Mouse (Mus musculus): ENCODE data around the gene Gtf2e1. TPM values are rescaled to one million over a fixed set of nuclear protein-coding genes. Genes with fewer than 3 reads are reported as not detected.

The Gtf2e1 gene
- polyA plus RNA-seq, 1 experiment from 2014 or later = 33.9 TPM

GRCm38 (mm10) chr16:37478311-37479291 lies 61.0 kb downstream of the Gtf2e1 start:
- no peaks in the 10 kb centered on the region for H3K9me3 ChIP-seq (ENCODE audit: control insufficient read depth, low read length)
- no peak overlapping the region for H3K9ac ChIP-seq (ENCODE audit: low read depth, low read length)
- WGBS = 87% methylated on average over 10 of the region's 10 CpGs

GRCm38 (mm10) chr16:37472620-37473312 lies 66.8 kb downstream of the Gtf2e1 start:
- no peaks in the 10 kb centered on the region for H3K4me1 ChIP-seq (ENCODE audit: control insufficient read depth, insufficient read depth, low read length)
- H3K4me2 ChIP-seq (replicated peaks; ENCODE audit: low read depth, low read length) = no peak overlapping the region
- no peak overlapping the region for H3K27ac ChIP-seq (ENCODE audit: low read depth, low read length)
- H3K9me3 ChIP-seq (ENCODE audit: control insufficient read depth, low read length) = no peaks in the 10 kb centered on the region
- no peak overlapping the region for H3K9ac ChIP-seq (ENCODE audit: low read depth, low read length)
- no peaks in the 10 kb centered on the region for H3K27me3 ChIP-seq (ENCODE audit: control insufficient read depth, insufficient read depth, low read length)
- ATAC-seq (ENCODE audit: low FRiP score, low TSS enrichment) = no peak
- no peak overlapping the region for H3K4me3 ChIP-seq (ENCODE audit: low read length)
- 58% methylated on average over 5 of the region's 5 CpGs for WGBS
- H3K36me3 ChIP-seq (ENCODE audit: control insufficient read depth, insufficient read depth, low read length) = no peaks in the 10 kb centered on the region

More at GRCm38 (mm10) chr16:37478311-37479291, 61.0 kb downstream of the Gtf2e1 start:
- no peak overlapping the region for H3K4me3 ChIP-seq (ENCODE audit: low read length)
- ATAC-seq (ENCODE audit: low FRiP score, low TSS enrichment) = no peak
- no peaks in the 10 kb centered on the region for H3K36me3 ChIP-seq (ENCODE audit: control insufficient read depth, insufficient read depth, low read length)
- H3K4me2 ChIP-seq (replicated peaks; ENCODE audit: low read depth, low read length) = no peak overlapping the region
- no peak overlapping the region for H3K27ac ChIP-seq (ENCODE audit: low read depth, low read length)
- H3K27me3 ChIP-seq (ENCODE audit: control insufficient read depth, insufficient read depth, low read length) = no peaks in the 10 kb centered on the region
- H3K4me1 ChIP-seq (ENCODE audit: control insufficient read depth, insufficient read depth, low read length) = no peaks in the 10 kb centered on the region

GRCm38 (mm10) chr16:37469595-37469994 lies 70.0 kb downstream of the Gtf2e1 start:
- Histone ChIP-seq H3K4me2 (replicated peaks; ENCODE audit: low read depth, low read length) (no peak overlapping the region), H3K4me1 (ENCODE audit: control insufficient read depth, insufficient read depth, low read length) (no peaks in the 10 kb centered on the region), H3K36me3 (ENCODE audit: control insufficient read depth, insufficient read depth, low read length) (no peaks in the 10 kb centered on the region), H3K9me3 (ENCODE audit: control insufficient read depth, low read length) (no peaks in the 10 kb centered on the region), H3K9ac (ENCODE audit: low read depth, low read length) (no peak overlapping the region), H3K27me3 (ENCODE audit: control insufficient read depth, insufficient read depth, low read length) (no peaks in the 10 kb centered on the region), H3K27ac (ENCODE audit: low read depth, low read length) (no peak overlapping the region), H3K4me3 (ENCODE audit: low read length) (no peak overlapping the region)
- 84% methylated on average over 3 of the region's 3 CpGs for WGBS
- ATAC-seq (ENCODE audit: low FRiP score, low TSS enrichment) = no peak

- Histone ChIP-seq H3K36me3 (ENCODE audit: control insufficient read depth, insufficient read depth, low read length) (no peaks in the 10 kb centered on the region), H3K4me2 (replicated peaks; ENCODE audit: low read depth, low read length) (no peak overlapping the region), H3K27ac (ENCODE audit: low read depth, low read length) (no peak overlapping the region), H3K27me3 (ENCODE audit: control insufficient read depth, insufficient read depth, low read length) (no peaks in the 10 kb centered on the region), H3K9ac (ENCODE audit: low read depth, low read length) (no peak overlapping the region), H3K9me3 (ENCODE audit: control insufficient read depth, low read length) (no peaks in the 10 kb centered on the region), H3K4me3 (ENCODE audit: low read length) (no peak overlapping the region), H3K4me1 (ENCODE audit: control insufficient read depth, insufficient read depth, low read length) (no peaks in the 10 kb centered on the region)
- 86% methylated on average over 6 of the region's 6 CpGs for WGBS
- ATAC-seq (ENCODE audit: low FRiP score, low TSS enrichment) = no peak
Measured at GRCm38 (mm10) chr16:37463981-37464380, 75.6 kb downstream of the Gtf2e1 start.

GRCm38 (mm10) chr16:37462886-37463285 lies 76.7 kb downstream of the Gtf2e1 start:
- H3K36me3 ChIP-seq (ENCODE audit: control insufficient read depth, insufficient read depth, low read length) = no peaks in the 10 kb centered on the region
- no peaks in the 10 kb centered on the region for H3K9me3 ChIP-seq (ENCODE audit: control insufficient read depth, low read length)
- WGBS = 73% methylated on average over 4 of the region's 4 CpGs
- no peaks in the 10 kb centered on the region for H3K27me3 ChIP-seq (ENCODE audit: control insufficient read depth, insufficient read depth, low read length)
- H3K27ac ChIP-seq (ENCODE audit: low read depth, low read length) = no peak overlapping the region
- H3K4me1 ChIP-seq (ENCODE audit: control insufficient read depth, insufficient read depth, low read length) = no peaks in the 10 kb centered on the region
- ATAC-seq (ENCODE audit: low FRiP score, low TSS enrichment) = no peak
- no peak overlapping the region for H3K9ac ChIP-seq (ENCODE audit: low read depth, low read length)
- no peak overlapping the region for H3K4me2 ChIP-seq (replicated peaks; ENCODE audit: low read depth, low read length)
- no peak overlapping the region for H3K4me3 ChIP-seq (ENCODE audit: low read length)

GRCm38 (mm10) chr16:37461601-37462000 lies 78.0 kb downstream of the Gtf2e1 start:
- Histone ChIP-seq H3K27ac (ENCODE audit: low read depth, low read length) (no peak overlapping the region), H3K27me3 (ENCODE audit: control insufficient read depth, insufficient read depth, low read length) (no peaks in the 10 kb centered on the region), H3K36me3 (ENCODE audit: control insufficient read depth, insufficient read depth, low read length) (no peaks in the 10 kb centered on the region), H3K4me2 (replicated peaks; ENCODE audit: low read depth, low read length) (no peak overlapping the region), H3K9ac (ENCODE audit: low read depth, low read length) (no peak overlapping the region), H3K4me1 (ENCODE audit: control insufficient read depth, insufficient read depth, low read length) (no peaks in the 10 kb centered on the region), H3K9me3 (ENCODE audit: control insufficient read depth, low read length) (no peaks in the 10 kb centered on the region), H3K4me3 (ENCODE audit: low read length) (no peak overlapping the region)
- WGBS = 90% methylated on average over 4 of the region's 4 CpGs
- no peak for ATAC-seq (ENCODE audit: low FRiP score, low TSS enrichment)

Other genes with a start within 250 kb of the Gtf2e1 start
- gene Stxbp5l, start 154.8 kb downstream of the Gtf2e1 start, polyA plus RNA-seq (2014; fragmentation: Nextera tagmentation; extraction: Ambion mirVana) = 1.8 and 4.0 TPM in 2 replicates
- 21.4 and 28.6 TPM in 2 replicates for gene Rabl3, start 96 bp upstream of the Gtf2e1 start, polyA plus RNA-seq (2014; fragmentation: Nextera tagmentation; extraction: Ambion mirVana)
- 0.26 and 0.53 TPM in 2 replicates for gene Hgd, start 40.4 kb upstream of the Gtf2e1 start, polyA plus RNA-seq (2014; fragmentation: Nextera tagmentation; extraction: Ambion mirVana)
- 58.1 and 71.9 TPM in 2 replicates for gene Ndufb4, start 114.7 kb upstream of the Gtf2e1 start, polyA plus RNA-seq (2014; fragmentation: Nextera tagmentation; extraction: Ambion mirVana)
- 522 and 589 TPM in 2 replicates for gene Fstl1, start 237.1 kb upstream of the Gtf2e1 start, polyA plus RNA-seq (2014; fragmentation: Nextera tagmentation; extraction: Ambion mirVana)

All from kidney, embryonic 14.5 days (tissue).